Mouse (Mus musculus) lung, adult 2 months (tissue): Measurements from ENCODE around the gene Kcnj1.

Source experiments
- CTCF ChIP-seq: fragments of 200-500 bp; IDR thresholded peaks from 2 replicates; pipeline ENCODE4 v1.5.1; 2011; ENCODE audit warnings: mild to moderate bottlenecking, low read length, control low read depth; ENCODE audit not compliant: insufficient read depth
- POLR2A ChIP-seq: fragments of 200-500 bp; IDR thresholded peaks from 2 replicates; pipeline ENCODE4 v1.6.1; 2011; ENCODE audit warnings: low read depth, mild to moderate bottlenecking, control low read depth, low read length, borderline replicate concordance; ENCODE audit errors: extremely low read depth

GRCm38 (mm10) chr9:32340831-32341230 lies 31.5 kb upstream of the Kcnj1 start:
- TF ChIP-seq CTCF (no peak), POLR2A (no peak)
